Mouse (Mus musculus): ENCODE results near the gene Ascc2. TPM values are rescaled to one million over a fixed set of nuclear protein-coding genes. Genes with fewer than 3 reads are reported as not detected.

The Ascc2 gene
- polyA plus RNA-seq, 1 experiment from 2014 or later: 33.3 TPM

GRCm38 (mm10) chr11:4605414-4605813 lies 32.1 kb upstream of the Ascc2 start:
- Histone ChIP-seq H3K27me3 (no peaks in the 10 kb centered on the region), H3K36me3 (no peaks in the 10 kb centered on the region), H3K4me2 (replicated peaks) (no peak overlapping the region), H3K9me3 (replicated peaks) (no peaks in the 10 kb centered on the region), H3K27ac (replicated peaks) (no peak overlapping the region), H3K4me1 (peaks cover 10% of the 10 kb centered on the region), H3K9ac (no peak overlapping the region), H3K4me3 (replicated peaks) (no peak overlapping the region)
- no peak for ATAC-seq (ENCODE audit: insufficient number of reproducible peaks, low FRiP score, low TSS enrichment, low read depth)
- 61% methylated on average over 7 of the region's 7 CpGs for WGBS

- ATAC-seq (ENCODE audit: insufficient number of reproducible peaks, low FRiP score, low TSS enrichment, low read depth): no peak
- H3K4me2 ChIP-seq (replicated peaks): no peak overlapping the region
- no peaks in the 10 kb centered on the region for H3K9me3 ChIP-seq (replicated peaks)
- no peaks in the 10 kb centered on the region for H3K36me3 ChIP-seq
- no peaks in the 10 kb centered on the region for H3K27me3 ChIP-seq
- peaks cover 10% of the 10 kb centered on the region for H3K4me1 ChIP-seq
- no peak overlapping the region for H3K9ac ChIP-seq
- 46% methylated on average over 1 of the region's 1 CpGs for WGBS
- H3K27ac ChIP-seq (replicated peaks): no peak overlapping the region
- no peak overlapping the region for H3K4me3 ChIP-seq (replicated peaks)
Measured at GRCm38 (mm10) chr11:4606541-4606940, 31.0 kb upstream of the Ascc2 start.

- Histone ChIP-seq H3K9me3 (replicated peaks) (no peaks in the 10 kb centered on the region), H3K27me3 (no peaks in the 10 kb centered on the region), H3K4me1 (no peaks in the 10 kb centered on the region), H3K4me3 (replicated peaks) (no peak overlapping the region), H3K9ac (no peak overlapping the region), H3K36me3 (no peaks in the 10 kb centered on the region), H3K27ac (replicated peaks) (no peak overlapping the region), H3K4me2 (replicated peaks) (no peak overlapping the region)
- ATAC-seq (ENCODE audit: insufficient number of reproducible peaks, low FRiP score, low TSS enrichment, low read depth): no peak
- 80% methylated on average over 2 of the region's 2 CpGs for WGBS
Measured at GRCm38 (mm10) chr11:4611904-4612303, 25.6 kb upstream of the Ascc2 start.

GRCm38 (mm10) chr11:4620017-4620485 lies 17.5 kb upstream of the Ascc2 start, which contains the start of gene Gm11032:
Gm11032 (plus strand) TSS chr11:4620067.
- Histone ChIP-seq H3K27me3 (no peaks in the 10 kb centered on the region), H3K4me2 (replicated peaks) (no peak within 1 kb of the TSS), H3K4me1 (peaks cover 12% of the 10 kb centered on the region; the same call in 1 of the 2 replicates), H3K9me3 (replicated peaks) (no peaks in the 10 kb centered on the region), H3K4me3 (replicated peaks) (no peak within 1 kb of the TSS), H3K9ac (no peak within 1 kb of the TSS), H3K27ac (replicated peaks) (no peak within 1 kb of the TSS), H3K36me3 (no peaks in the 10 kb centered on the region)
- 75% methylated on average over 16 of the region's 16 CpGs for WGBS
- no peak for ATAC-seq (ENCODE audit: insufficient number of reproducible peaks, low FRiP score, low TSS enrichment, low read depth)

GRCm38 (mm10) chr11:4620501-4621108 lies 16.9 kb upstream of the Ascc2 start:
- Histone ChIP-seq H3K4me1 (peaks cover 12% of the 10 kb centered on the region; the same call in 1 of the 2 replicates), H3K4me3 (replicated peaks) (no peak overlapping the region), H3K9ac (no peak overlapping the region), H3K4me2 (replicated peaks) (no peak overlapping the region), H3K27ac (replicated peaks) (no peak overlapping the region), H3K27me3 (no peaks in the 10 kb centered on the region), H3K36me3 (no peaks in the 10 kb centered on the region), H3K9me3 (replicated peaks) (no peaks in the 10 kb centered on the region)
- ATAC-seq (ENCODE audit: insufficient number of reproducible peaks, low FRiP score, low TSS enrichment, low read depth): no peak
- 59% methylated on average over 13 of the region's 13 CpGs for WGBS

GRCm38 (mm10) chr11:4621866-4622265 lies 15.7 kb upstream of the Ascc2 start:
- Histone ChIP-seq H3K9ac (no peak overlapping the region), H3K9me3 (replicated peaks) (no peaks in the 10 kb centered on the region), H3K4me3 (replicated peaks) (no peak overlapping the region), H3K36me3 (no peaks in the 10 kb centered on the region), H3K27ac (replicated peaks) (no peak overlapping the region), H3K4me1 (peaks cover 12% of the 10 kb centered on the region; the same call in 1 of the 2 replicates), H3K27me3 (no peaks in the 10 kb centered on the region), H3K4me2 (replicated peaks) (no peak overlapping the region)
- WGBS: 74% methylated on average over 4 of the region's 4 CpGs
- no peak for ATAC-seq (ENCODE audit: insufficient number of reproducible peaks, low FRiP score, low TSS enrichment, low read depth)

GRCm38 (mm10) chr11:4622442-4622986 lies 15.0 kb upstream of the Ascc2 start:
- WGBS: 71% methylated on average over 7 of the region's 7 CpGs
- ATAC-seq (ENCODE audit: insufficient number of reproducible peaks, low FRiP score, low TSS enrichment, low read depth): no peak
- no peaks in the 10 kb centered on the region for H3K36me3 ChIP-seq
- no peak overlapping the region for H3K4me3 ChIP-seq (replicated peaks)
- H3K27me3 ChIP-seq: no peaks in the 10 kb centered on the region
- no peaks in the 10 kb centered on the region for H3K9me3 ChIP-seq (replicated peaks)
- H3K9ac ChIP-seq: no peak overlapping the region
- H3K4me2 ChIP-seq (replicated peaks): no peak overlapping the region
- peaks cover 12% of the 10 kb centered on the region; the same call in 1 of the 2 replicates for H3K4me1 ChIP-seq
- H3K27ac ChIP-seq (replicated peaks): no peak overlapping the region

GRCm38 (mm10) chr11:4622997-4623396 lies 14.6 kb upstream of the Ascc2 start:
- no peak overlapping the region for H3K27ac ChIP-seq (replicated peaks)
- H3K36me3 ChIP-seq: no peaks in the 10 kb centered on the region
- no peak; the same call in 1 of the 2 replicates for ATAC-seq (ENCODE audit: insufficient number of reproducible peaks, low FRiP score, low TSS enrichment, low read depth)
- 48% methylated on average over 5 of the region's 5 CpGs for WGBS
- H3K9ac ChIP-seq: no peak overlapping the region
- H3K9me3 ChIP-seq (replicated peaks): no peaks in the 10 kb centered on the region
- 0 out of 2 replicates have a peak, but pooled peaks cover 9% of the 10 kb centered on the region for H3K4me1 ChIP-seq
- no peak overlapping the region for H3K4me3 ChIP-seq (replicated peaks)
- no peaks in the 10 kb centered on the region for H3K27me3 ChIP-seq
- H3K4me2 ChIP-seq (replicated peaks): no peak overlapping the region

GRCm38 (mm10) chr11:4625931-4626330 lies 11.6 kb upstream of the Ascc2 start:
- ATAC-seq (ENCODE audit: insufficient number of reproducible peaks, low FRiP score, low TSS enrichment, low read depth): no peak
- Histone ChIP-seq H3K4me3 (replicated peaks) (no peak overlapping the region), H3K9me3 (replicated peaks) (no peaks in the 10 kb centered on the region), H3K27me3 (no peaks in the 10 kb centered on the region), H3K27ac (replicated peaks) (no peak overlapping the region), H3K9ac (no peak overlapping the region), H3K4me1 (peaks cover 18% of the 10 kb centered on the region; the same call in 1 of the 2 replicates), H3K4me2 (replicated peaks) (no peak overlapping the region), H3K36me3 (no peaks in the 10 kb centered on the region)
- WGBS: 72% methylated on average over 7 of the region's 7 CpGs

- Histone ChIP-seq H3K9ac (no peak overlapping the region), H3K27ac (replicated peaks) (no peak overlapping the region), H3K36me3 (no peaks in the 10 kb centered on the region), H3K4me3 (replicated peaks) (no peak overlapping the region), H3K4me2 (replicated peaks) (no peak overlapping the region), H3K9me3 (replicated peaks) (no peaks in the 10 kb centered on the region), H3K4me1 (peaks cover 18% of the 10 kb centered on the region; the same call in 1 of the 2 replicates), H3K27me3 (no peaks in the 10 kb centered on the region)
- 71% methylated on average over 7 of the region's 7 CpGs for WGBS
- no peak for ATAC-seq (ENCODE audit: insufficient number of reproducible peaks, low FRiP score, low TSS enrichment, low read depth)
Measured at GRCm38 (mm10) chr11:4627636-4628035, 9.9 kb upstream of the Ascc2 start.

- WGBS: 22% methylated on average over 8 of the region's 8 CpGs
- H3K27ac ChIP-seq (replicated peaks): no peak overlapping the region
- H3K27me3 ChIP-seq: no peaks in the 10 kb centered on the region
- H3K4me2 ChIP-seq (replicated peaks): no peak overlapping the region
- no peak for ATAC-seq (ENCODE audit: insufficient number of reproducible peaks, low FRiP score, low TSS enrichment, low read depth)
- no peak overlapping the region for H3K9ac ChIP-seq
- no peaks in the 10 kb centered on the region for H3K9me3 ChIP-seq (replicated peaks)
- no peak overlapping the region for H3K4me3 ChIP-seq (replicated peaks)
- H3K36me3 ChIP-seq: no peaks in the 10 kb centered on the region
- peaks cover 12% of the 10 kb centered on the region; the same call in 1 of the 2 replicates for H3K4me1 ChIP-seq
Measured at GRCm38 (mm10) chr11:4629861-4630280, 7.7 kb upstream of the Ascc2 start.

All from embryonic facial prominence, embryonic 15.5 days (tissue).